Mouse (Mus musculus) layer of hippocampus, adult 11-12 months (tissue): ENCODE measurements around the gene Prex1.
"Not testable (repeated sequence)": the region's sequence is repeated elsewhere in the genome, so short reads cannot be mapped to it uniquely, and the experiment has no call there.

Experiments
- DNase-seq: peaks from one replicate; pipeline ENCODE4 v3.0.0; 2022; ENCODE audit warnings: low spot score

The Prex1 gene

GRCm38 (mm10) chr2:166713690-166714426 lies at the start of gene Prex1:
TSS of gene Prex1 (minus strand) at chr2:166713832.
- DNase-seq, result peak; percentile 97

GRCm38 (mm10) chr2:166757969-166758368 lies 44.3 kb upstream of the Prex1 start:
- DNase-seq, result no peak

- DNase-seq, result no peak
Measured at GRCm38 (mm10) chr2:166754760-166755159, 41.1 kb upstream of the Prex1 start.

GRCm38 (mm10) chr2:166754194-166754593 lies 40.6 kb upstream of the Prex1 start:
- DNase-seq, result no peak

- no peak for DNase-seq
Measured at GRCm38 (mm10) chr2:166750620-166751191, 37.1 kb upstream of the Prex1 start.

- DNase-seq, result not testable (repeated sequence)
Measured at GRCm38 (mm10) chr2:166746261-166746913, 32.8 kb upstream of the Prex1 start.

GRCm38 (mm10) chr2:166745849-166746248 lies 32.2 kb upstream of the Prex1 start:
- DNase-seq, result no peak

GRCm38 (mm10) chr2:166744433-166744832 lies 30.8 kb upstream of the Prex1 start:
- no peak for DNase-seq

GRCm38 (mm10) chr2:166743504-166743903 lies 29.9 kb upstream of the Prex1 start:
- DNase-seq, result no peak

GRCm38 (mm10) chr2:166741445-166741844 lies 27.8 kb upstream of the Prex1 start:
- DNase-seq, result no peak

- DNase-seq, result no peak
Measured at GRCm38 (mm10) chr2:166740396-166740795, 26.8 kb upstream of the Prex1 start.

- no peak for DNase-seq
Measured at GRCm38 (mm10) chr2:166737307-166737706, 23.7 kb upstream of the Prex1 start.

- DNase-seq, result no peak
Measured at GRCm38 (mm10) chr2:166735469-166736001, 21.9 kb upstream of the Prex1 start.

GRCm38 (mm10) chr2:166732860-166733259 lies 19.2 kb upstream of the Prex1 start:
- DNase-seq, result no peak

GRCm38 (mm10) chr2:166732146-166732545 lies 18.5 kb upstream of the Prex1 start:
- DNase-seq, result no peak

GRCm38 (mm10) chr2:166731102-166731883 lies 17.7 kb upstream of the Prex1 start:
- not testable (repeated sequence) for DNase-seq

GRCm38 (mm10) chr2:166730567-166730915 lies 16.9 kb upstream of the Prex1 start:
- no peak for DNase-seq

- peak; percentile 67 for DNase-seq
Measured at GRCm38 (mm10) chr2:166729656-166730566, 16.3 kb upstream of the Prex1 start.

GRCm38 (mm10) chr2:166729045-166729444 lies 15.4 kb upstream of the Prex1 start:
- no peak for DNase-seq

GRCm38 (mm10) chr2:166728261-166728680 lies 14.6 kb upstream of the Prex1 start:
- no peak for DNase-seq

- DNase-seq, result no peak
Measured at GRCm38 (mm10) chr2:166727790-166728189, 14.2 kb upstream of the Prex1 start.
